Comparison of ENCODE assay signal across 8 mouse cellular contexts in genomic region chrX:150589696-150590095, GRCm38 (mm10). TPM values are rescaled to one million over a fixed set of nuclear protein-coding genes. Genes with fewer than 3 reads are reported as not detected.
DNase-seq lines count a peak whose midpoint lies in the region; ATAC-seq lines count a peak whose summit lies in the region.

Gene Apex2, minus strand, starts transcription at chrX:150589868.

- 0 out of 2 replicates have a peak, but pooled peaks cover 3% of the 10 kb centered on the region for H3K4me1 ChIP-seq in heart, embryonic 15.5 days (replicated peaks)
- H3K4me1 ChIP-seq in liver, embryonic 11.5 days (replicated peaks; ENCODE audit: control insufficient read depth, insufficient read depth, low read length), result no peaks in the 10 kb centered on the region; the same call in 1 of the 2 replicates

- no peaks in the 10 kb centered on the region for H3K9me3 ChIP-seq in heart, embryonic 15.5 days (replicated peaks)
- H3K9me3 ChIP-seq in liver, embryonic 11.5 days (ENCODE audit: control insufficient read depth, low read length), result no peaks in the 10 kb centered on the region

- no peaks in the 10 kb centered on the region for H3K27me3 ChIP-seq in heart, embryonic 15.5 days
- H3K27me3 ChIP-seq in liver, embryonic 11.5 days (replicated peaks; ENCODE audit: control insufficient read depth, insufficient read depth, low read length), result no peaks in the 10 kb centered on the region; the same call in 1 of the 2 replicates

- H3K4me2 ChIP-seq in heart, embryonic 15.5 days, result peak within 1 kb of the TSS; percentile 75
- peak within 1 kb of the TSS; percentile 72 for H3K4me2 ChIP-seq in liver, embryonic 11.5 days

- H3K9ac ChIP-seq in heart, embryonic 15.5 days, result no peak within 1 kb of the TSS
- no peak within 1 kb of the TSS for H3K9ac ChIP-seq in liver, embryonic 11.5 days (ENCODE audit: low read depth, low read length)

- peak within 1 kb of the TSS; percentile 63 for H3K4me3 ChIP-seq in heart, embryonic 15.5 days
- peak within 1 kb of the TSS; percentile 61 for H3K4me3 ChIP-seq in liver, embryonic 11.5 days (ENCODE audit: low read depth, low read length)

- H3K27ac ChIP-seq in heart, embryonic 15.5 days, result peak within 1 kb of the TSS; percentile 87; the same call in 1 of the 2 replicates
- no peak within 1 kb of the TSS; the same call in 1 of the 2 replicates for H3K27ac ChIP-seq in liver, embryonic 11.5 days (ENCODE audit: low read depth, low read length)

- no peak for DNase-seq in layer of hippocampus, adult 8-10 months (ENCODE audit: low spot score in 2 of 2)
- no peak for DNase-seq in layer of hippocampus, adult 9-10 months (ENCODE audit: low spot score)
- peak; percentile 21 for DNase-seq in adrenal gland, postnatal 14 days
- no peak for DNase-seq in liver, embryonic 11.5 days (ENCODE audit: low spot score)
- DNase-seq in gastrocnemius, postnatal 25 days, result no peak
- no peak for DNase-seq in cerebellum, adult 11-12 months
- no peak for DNase-seq in kidney, adult 9 months

- 73% methylated on average over 5 of the region's 5 CpGs for WGBS in heart, embryonic 15.5 days
- 67% methylated on average over 5 of the region's 5 CpGs for WGBS in liver, embryonic 11.5 days

- ATAC-seq in heart, embryonic 15.5 days (replicated peaks; ENCODE audit: insufficient number of reproducible peaks, insufficient read depth, low FRiP score, low read depth), result no peak
- no peak for ATAC-seq in liver, embryonic 11.5 days (replicated peaks; ENCODE audit: low FRiP score)

- no peaks in the 10 kb centered on the region for H3K36me3 ChIP-seq in heart, embryonic 15.5 days
- no peaks in the 10 kb centered on the region for H3K36me3 ChIP-seq in liver, embryonic 11.5 days (ENCODE audit: control insufficient read depth, insufficient read depth, low read length)

RNA-seq across cellular contexts. Expression of gene Apex2, which starts in this region (rescaled TPM):
- 10 to 100 TPM; 11.4 to 20.9 (median 15.7) TPM for total RNA-seq in layer of hippocampus, adult 8-10 months (2022)
- 18.9 and 22.9 TPM in 2 replicates for total RNA-seq in adrenal gland, postnatal 14 days (2021)
- polyA plus RNA-seq in heart, embryonic 15.5 days (2015; fragmentation: Nextera tagmentation; extraction: Ambion mirVana), result 10.0 and 13.0 TPM in 2 replicates
- 20.1 and 20.7 TPM in 2 replicates for polyA plus RNA-seq in liver, embryonic 11.5 days (2014; fragmentation: Nextera tagmentation; extraction: Ambion mirVana)
- total RNA-seq in gastrocnemius, postnatal 25 days (2021), result 1 to 10 TPM; 4.1 to 7.5 TPM
